Mouse (Mus musculus): ENCODE measurements around the gene Tmem86a. TPM values are rescaled to one million over a fixed set of nuclear protein-coding genes. Genes with fewer than 3 reads are reported as not detected.

Gene Tmem86a
- polyA plus RNA-seq (2014; fragmentation: Nextera tagmentation; extraction: Ambion mirVana) = 21.0 and 22.1 TPM in 2 replicates

- H3K4me3 ChIP-seq (replicated peaks; ENCODE audit: low read length) = peak within 1 kb of the TSS; percentile 74
- peak within 1 kb of the TSS; percentile 74 for H3K4me2 ChIP-seq (replicated peaks)
- H3K36me3 ChIP-seq (replicated peaks; ENCODE audit: control insufficient read depth, insufficient read depth) = peaks cover 8% of the 10 kb centered on the region
- H3K9ac ChIP-seq = peak within 1 kb of the TSS; percentile 82
- ATAC-seq (ENCODE audit: low FRiP score) = peak; percentile 99
- WGBS = 0% methylated on average over 32 of the region's 33 CpGs
- no peaks in the 10 kb centered on the region for H3K27me3 ChIP-seq (ENCODE audit: control insufficient read depth, insufficient read depth, low read length)
- peaks cover 15% of the 10 kb centered on the region; the same call in 1 of the 2 replicates for H3K4me1 ChIP-seq (replicated peaks; ENCODE audit: control insufficient read depth, insufficient read depth, low read length)
- no peaks in the 10 kb centered on the region for H3K9me3 ChIP-seq (ENCODE audit: control insufficient read depth, low read length)
- peak; percentile 97 for DNase-seq (ENCODE audit: low spot score)
- H3K27ac ChIP-seq = peak within 1 kb of the TSS; percentile 92
Measured at GRCm38 (mm10) chr7:47050366-47050765, at the start of gene Tmem86a. Gene Tmem86a, plus strand, starts transcription at chr7:47050601.

- 45% methylated on average over 3 of the region's 3 CpGs for WGBS
- ATAC-seq (ENCODE audit: low FRiP score) (peak; percentile 79; the same call in 1 of the 2 replicates), DNase-seq (ENCODE audit: low spot score) (no peak)
- peaks cover 34% of the 10 kb centered on the region for H3K36me3 ChIP-seq (replicated peaks; ENCODE audit: control insufficient read depth, insufficient read depth)
- H3K9me3 ChIP-seq (ENCODE audit: control insufficient read depth, low read length) = no peaks in the 10 kb centered on the region
- no peak overlapping the region for H3K4me2 ChIP-seq (replicated peaks)
- peaks cover 28% of the 10 kb centered on the region; the same call in 1 of the 2 replicates for H3K4me1 ChIP-seq (replicated peaks; ENCODE audit: control insufficient read depth, insufficient read depth, low read length)
- no peak overlapping the region for H3K27ac ChIP-seq
- no peak overlapping the region for H3K9ac ChIP-seq
- H3K27me3 ChIP-seq (ENCODE audit: control insufficient read depth, insufficient read depth, low read length) = no peaks in the 10 kb centered on the region
- no peak overlapping the region for H3K4me3 ChIP-seq (replicated peaks; ENCODE audit: low read length)
Measured at GRCm38 (mm10) chr7:47000644-47000983, 49.8 kb upstream of the Tmem86a start.

- H3K36me3 ChIP-seq (replicated peaks; ENCODE audit: control insufficient read depth, insufficient read depth) = peaks cover 27% of the 10 kb centered on the region
- no peaks in the 10 kb centered on the region for H3K27me3 ChIP-seq (ENCODE audit: control insufficient read depth, insufficient read depth, low read length)
- ATAC-seq (ENCODE audit: low FRiP score) (no peak), DNase-seq (ENCODE audit: low spot score) (no peak)
- H3K4me2 ChIP-seq (replicated peaks) = no peak overlapping the region
- H3K4me1 ChIP-seq (replicated peaks; ENCODE audit: control insufficient read depth, insufficient read depth, low read length) = peaks cover 28% of the 10 kb centered on the region; the same call in 1 of the 2 replicates
- 87% methylated on average over 5 of the region's 5 CpGs for WGBS
- H3K4me3 ChIP-seq (replicated peaks; ENCODE audit: low read length) = no peak overlapping the region
- no peak overlapping the region for H3K9ac ChIP-seq
- no peak overlapping the region for H3K27ac ChIP-seq
- H3K9me3 ChIP-seq (ENCODE audit: control insufficient read depth, low read length) = no peaks in the 10 kb centered on the region
Measured at GRCm38 (mm10) chr7:47001125-47001899, 49.1 kb upstream of the Tmem86a start.

DNA sequence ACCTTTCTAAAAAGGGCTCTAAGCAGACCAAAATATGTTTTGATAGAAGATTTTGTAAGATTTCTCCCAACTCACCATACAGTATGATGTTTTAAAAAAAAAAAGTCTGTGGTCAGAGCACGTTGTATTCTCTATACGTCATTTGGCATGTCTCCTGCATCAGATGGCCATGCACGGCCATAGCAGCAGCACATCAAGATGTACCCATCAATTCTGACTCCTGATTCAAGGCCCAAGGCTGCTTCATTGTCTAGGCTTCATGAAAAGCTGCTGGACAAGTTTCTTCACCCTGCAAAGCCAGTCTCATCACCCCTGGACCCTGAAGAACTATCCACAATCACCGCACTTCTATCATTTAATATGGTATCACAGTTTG lies 48.5 kb upstream of the Tmem86a start:
- peaks cover 32% of the 10 kb centered on the region; the same call in 1 of the 2 replicates for H3K4me1 ChIP-seq (replicated peaks; ENCODE audit: control insufficient read depth, insufficient read depth, low read length)
- no peaks in the 10 kb centered on the region for H3K9me3 ChIP-seq (ENCODE audit: control insufficient read depth, low read length)
- H3K9ac ChIP-seq = no peak overlapping the region
- no peaks in the 10 kb centered on the region for H3K27me3 ChIP-seq (ENCODE audit: control insufficient read depth, insufficient read depth, low read length)
- DNase-seq (ENCODE audit: low spot score) (no peak), ATAC-seq (ENCODE audit: low FRiP score) (no peak)
- no peak overlapping the region for H3K27ac ChIP-seq
- H3K4me3 ChIP-seq (replicated peaks; ENCODE audit: low read length) = no peak overlapping the region
- no peak overlapping the region for H3K4me2 ChIP-seq (replicated peaks)
- WGBS = 64% methylated on average over 4 of the region's 4 CpGs
- H3K36me3 ChIP-seq (replicated peaks; ENCODE audit: control insufficient read depth, insufficient read depth) = peaks cover 23% of the 10 kb centered on the region

DNA sequence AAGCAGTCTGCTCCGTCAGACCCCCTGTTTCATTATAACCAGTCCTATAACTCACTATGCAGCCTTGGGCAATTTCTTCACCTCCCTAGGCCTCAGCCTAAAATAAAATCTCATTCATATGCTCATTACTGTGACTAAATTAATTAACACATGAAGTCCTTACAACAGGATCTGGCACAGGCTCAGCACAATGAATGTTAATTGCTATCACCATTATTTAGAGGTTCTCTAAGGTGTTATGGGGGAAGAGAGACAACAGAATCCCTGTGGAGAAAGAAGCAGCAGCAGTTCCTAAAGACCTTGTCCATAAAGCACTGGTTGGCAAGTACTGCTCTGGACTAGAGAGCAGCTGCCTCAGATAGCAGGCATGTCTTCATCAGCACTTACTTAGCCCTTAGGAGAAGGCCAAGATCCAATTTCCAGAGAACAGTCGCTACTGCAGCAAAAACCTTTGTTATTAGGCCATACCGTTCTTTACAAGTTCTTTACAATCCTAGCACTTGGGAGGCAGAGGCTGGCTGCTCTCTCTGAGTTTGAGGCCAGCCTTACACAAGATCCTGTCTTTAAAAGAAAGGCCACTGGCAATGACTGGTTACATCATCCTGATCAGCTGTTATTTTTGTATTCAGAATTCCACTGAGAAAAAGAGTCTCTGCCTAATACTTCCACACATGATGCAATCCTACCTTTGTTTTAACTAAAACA lies 46.8 kb upstream of the Tmem86a start:
- Histone ChIP-seq H3K9me3 (ENCODE audit: control insufficient read depth, low read length) (no peaks in the 10 kb centered on the region), H3K4me1 (replicated peaks; ENCODE audit: control insufficient read depth, insufficient read depth, low read length) (peaks cover 38% of the 10 kb centered on the region; the same call in 1 of the 2 replicates), H3K9ac (0 out of 2 replicates have a peak overlapping the region, but pooled peaks have one; percentile 31), H3K27me3 (ENCODE audit: control insufficient read depth, insufficient read depth, low read length) (no peaks in the 10 kb centered on the region), H3K36me3 (replicated peaks; ENCODE audit: control insufficient read depth, insufficient read depth) (peaks cover 7% of the 10 kb centered on the region), H3K27ac (no peak overlapping the region), H3K4me3 (replicated peaks; ENCODE audit: low read length) (no peak overlapping the region), H3K4me2 (replicated peaks) (no peak overlapping the region)
- ATAC-seq (ENCODE audit: low FRiP score) = no peak
- 21% methylated on average over 3 of the region's 3 CpGs for WGBS
- no peak for DNase-seq (ENCODE audit: low spot score)

GRCm38 (mm10) chr7:47007109-47007780 lies 43.2 kb upstream of the Tmem86a start:
- Histone ChIP-seq H3K4me3 (replicated peaks; ENCODE audit: low read length) (peak overlapping the region; percentile 75), H3K9me3 (ENCODE audit: control insufficient read depth, low read length) (no peaks in the 10 kb centered on the region), H3K27me3 (ENCODE audit: control insufficient read depth, insufficient read depth, low read length) (no peaks in the 10 kb centered on the region), H3K27ac (peak overlapping the region; percentile 91; the same call in 1 of the 2 replicates), H3K4me2 (replicated peaks) (peak overlapping the region; percentile 90), H3K36me3 (replicated peaks; ENCODE audit: control insufficient read depth, insufficient read depth) (no peaks in the 10 kb centered on the region), H3K4me1 (replicated peaks; ENCODE audit: control insufficient read depth, insufficient read depth, low read length) (peaks cover 39% of the 10 kb centered on the region), H3K9ac (peak overlapping the region; percentile 76)
- WGBS = 25% methylated on average over 21 of the region's 21 CpGs
- DNase-seq (ENCODE audit: low spot score) (no peak), ATAC-seq (ENCODE audit: low FRiP score) (no peak; the same call in 1 of the 2 replicates)

DNA sequence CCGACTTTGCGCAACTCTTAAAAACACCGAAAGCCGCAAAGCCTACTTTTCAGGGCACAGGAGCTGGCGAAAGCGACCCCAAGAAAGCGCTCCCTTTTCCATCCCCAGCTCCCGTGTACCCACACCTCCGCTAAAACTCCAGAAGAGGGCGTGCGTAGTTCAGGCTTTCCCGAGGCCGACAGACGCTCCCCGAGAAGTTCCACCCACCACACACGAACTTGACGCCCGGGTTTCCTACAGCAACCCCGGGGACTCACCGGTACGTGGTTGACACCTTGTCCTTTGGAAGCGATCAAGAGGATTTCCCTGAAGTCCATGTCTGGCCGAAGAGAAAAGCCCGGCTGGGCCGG lies 42.6 kb upstream of the Tmem86a start:
- Histone ChIP-seq H3K9me3 (ENCODE audit: control insufficient read depth, low read length) (no peaks in the 10 kb centered on the region), H3K4me2 (replicated peaks) (peak overlapping the region; percentile 90), H3K9ac (peak overlapping the region; percentile 76), H3K4me3 (replicated peaks; ENCODE audit: low read length) (peak overlapping the region; percentile 75), H3K4me1 (replicated peaks; ENCODE audit: control insufficient read depth, insufficient read depth, low read length) (peaks cover 34% of the 10 kb centered on the region), H3K36me3 (replicated peaks; ENCODE audit: control insufficient read depth, insufficient read depth) (no peaks in the 10 kb centered on the region), H3K27ac (peak overlapping the region; percentile 91), H3K27me3 (ENCODE audit: control insufficient read depth, insufficient read depth, low read length) (no peaks in the 10 kb centered on the region)
- under 1% methylated on average over 25 of the region's 25 CpGs for WGBS
- ATAC-seq (ENCODE audit: low FRiP score) = peak; percentile 64
- DNase-seq (ENCODE audit: low spot score) = no peak

DNA sequence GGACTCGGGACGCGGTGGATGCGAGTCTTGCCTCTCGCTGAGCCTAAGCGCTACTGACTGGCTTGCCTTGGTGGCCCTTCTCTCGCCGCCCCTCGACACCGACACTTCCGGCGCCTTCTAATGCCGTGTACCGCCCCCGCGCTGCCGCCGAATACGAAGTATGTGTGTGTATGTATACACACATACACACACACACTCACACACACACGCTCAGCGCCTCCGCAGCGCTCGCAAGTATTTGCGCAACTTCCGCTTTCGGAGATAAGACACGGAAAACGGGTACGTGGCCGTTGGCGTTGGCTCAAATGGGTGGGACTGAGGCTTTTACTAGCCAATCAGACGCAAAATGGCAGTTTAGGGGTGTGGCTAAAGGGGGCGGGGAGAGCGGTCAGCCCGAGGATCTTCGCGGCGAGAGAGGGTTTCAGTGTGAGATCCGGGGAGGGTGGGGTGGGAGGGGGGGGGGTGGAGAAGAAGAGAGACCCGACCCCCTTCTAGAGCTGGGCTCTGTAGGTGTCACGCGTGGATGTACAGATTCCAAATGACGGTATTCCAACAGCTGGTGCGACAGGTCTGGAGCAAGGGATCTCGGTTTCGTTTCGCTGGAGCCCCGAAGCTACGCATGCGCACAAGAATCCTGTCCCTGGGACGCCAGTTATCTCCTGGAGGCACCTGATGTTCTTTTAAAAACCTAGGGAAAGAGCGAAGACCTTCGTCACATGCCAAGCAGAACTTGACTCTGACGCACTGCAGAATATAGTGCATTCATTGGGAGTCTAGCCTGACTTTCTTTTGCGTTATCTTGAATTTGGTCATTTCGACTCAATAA lies 42.0 kb upstream of the Tmem86a start, which contains the start of gene Spty2d1:
Spty2d1 (minus strand) TSS at position 244 of the 826 bp plus-strand sequence.
- peak within 1 kb of the TSS; percentile 75 for H3K4me3 ChIP-seq (replicated peaks; ENCODE audit: low read length)
- no peaks in the 10 kb centered on the region for H3K9me3 ChIP-seq (ENCODE audit: control insufficient read depth, low read length)
- ATAC-seq (ENCODE audit: low FRiP score) (peak; percentile 97), DNase-seq (ENCODE audit: low spot score) (peak; percentile 100)
- peak within 1 kb of the TSS; percentile 90 for H3K4me2 ChIP-seq (replicated peaks)
- no peaks in the 10 kb centered on the region for H3K36me3 ChIP-seq (replicated peaks; ENCODE audit: control insufficient read depth, insufficient read depth)
- H3K27ac ChIP-seq = peak within 1 kb of the TSS; percentile 91
- 2% methylated on average over 57 of the region's 57 CpGs for WGBS
- peak within 1 kb of the TSS; percentile 76 for H3K9ac ChIP-seq
- H3K4me1 ChIP-seq (replicated peaks; ENCODE audit: control insufficient read depth, insufficient read depth, low read length) = peaks cover 33% of the 10 kb centered on the region
- H3K27me3 ChIP-seq (ENCODE audit: control insufficient read depth, insufficient read depth, low read length) = no peaks in the 10 kb centered on the region
